Mouse (Mus musculus) skeletal muscle tissue, adult 2 months (tissue): ENCODE measurements around the gene Medag.
A peak's percentile ranks its signal among the peaks of the same experiment; 100 is the strongest.

Source experiments
- DNase-seq: peaks from one replicate; pipeline ENCODE4 v3.0.0-alpha.2; 2012; ENCODE audit warnings: low read depth, low spot score

Medag gene

DNA sequence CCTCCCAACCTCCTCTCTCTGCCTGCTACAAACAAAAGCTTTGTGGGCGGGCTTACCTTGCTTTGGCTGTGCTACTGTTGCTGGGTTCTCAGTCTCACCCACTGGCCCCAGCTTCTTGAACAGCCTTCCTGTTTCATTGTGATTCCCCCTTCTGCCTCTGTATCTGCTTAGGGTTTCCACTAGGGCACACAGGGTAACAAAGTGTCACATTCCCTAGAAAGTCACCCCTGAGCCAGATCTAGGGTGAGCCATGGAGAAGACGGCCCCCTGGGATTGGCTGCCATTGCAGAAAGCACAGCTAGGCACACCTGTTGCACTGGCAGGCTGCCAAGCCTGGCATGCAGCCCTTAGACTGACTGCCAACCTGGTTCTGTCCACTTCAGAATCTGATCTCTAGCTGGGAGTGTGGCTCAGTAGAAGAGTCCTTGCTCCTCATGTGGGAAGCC lies 17.3 kb downstream of the Medag start:
- DNase-seq, result peak; percentile 78

DNA sequence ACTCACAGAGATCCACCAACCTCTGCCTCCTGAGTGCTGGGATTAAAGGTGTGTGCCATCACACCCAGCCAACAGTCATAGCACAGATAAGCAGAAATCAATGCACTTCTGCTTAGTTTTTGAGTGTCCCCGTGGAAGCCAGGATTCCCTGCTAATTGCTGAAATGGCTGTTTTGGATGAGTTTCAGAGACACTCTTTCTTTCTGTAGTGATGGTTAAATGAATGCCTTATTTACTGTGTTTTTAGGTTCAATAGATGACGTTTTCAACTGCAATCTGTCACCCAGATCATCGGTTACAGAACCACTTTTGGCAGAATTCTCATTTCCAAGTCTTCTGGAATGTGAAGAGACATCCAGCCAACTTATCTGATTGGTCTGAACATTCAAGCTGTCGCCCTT lies 18.0 kb downstream of the Medag start:
- no peak for DNase-seq

DNA sequence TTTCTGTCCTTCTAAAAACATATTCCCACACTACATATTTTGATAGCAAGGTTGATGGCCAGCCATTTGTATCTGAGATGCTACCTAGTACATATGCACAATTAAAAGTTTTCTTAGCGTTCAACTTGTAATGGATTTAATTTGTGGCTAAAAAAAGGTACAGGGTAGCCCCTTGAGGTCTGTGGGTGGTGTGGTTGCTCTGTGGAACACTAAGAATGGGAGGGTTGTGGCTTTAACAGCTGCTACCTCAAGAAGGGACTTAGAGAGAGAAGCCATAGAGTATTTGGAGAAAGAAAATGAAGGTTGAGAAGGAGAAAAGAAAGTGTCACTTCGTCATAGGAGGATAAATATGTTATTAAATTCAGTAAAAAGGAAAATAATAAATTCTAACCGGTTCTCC lies 19.4 kb downstream of the Medag start:
- no peak for DNase-seq

DNA sequence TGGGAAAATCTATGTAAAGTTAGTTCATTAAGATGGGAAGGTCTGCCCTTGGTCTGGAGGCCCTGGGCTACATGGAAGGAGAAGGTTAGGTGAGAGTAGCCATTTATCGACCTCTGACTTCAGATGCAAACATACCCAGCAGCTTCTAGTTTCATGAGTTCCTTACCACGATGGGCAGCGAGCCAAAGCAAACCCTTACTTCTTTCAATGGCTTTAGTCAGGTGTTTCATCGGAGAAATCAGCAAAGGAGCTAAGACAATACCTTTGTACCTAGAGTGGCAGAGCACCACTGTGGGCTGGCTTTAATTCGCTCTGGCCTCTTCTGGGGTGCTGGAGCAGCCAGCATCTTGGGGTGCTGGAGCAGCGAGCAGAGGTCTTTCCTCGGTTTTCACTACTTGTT lies 22.1 kb downstream of the Medag start:
- no peak for DNase-seq

DNA sequence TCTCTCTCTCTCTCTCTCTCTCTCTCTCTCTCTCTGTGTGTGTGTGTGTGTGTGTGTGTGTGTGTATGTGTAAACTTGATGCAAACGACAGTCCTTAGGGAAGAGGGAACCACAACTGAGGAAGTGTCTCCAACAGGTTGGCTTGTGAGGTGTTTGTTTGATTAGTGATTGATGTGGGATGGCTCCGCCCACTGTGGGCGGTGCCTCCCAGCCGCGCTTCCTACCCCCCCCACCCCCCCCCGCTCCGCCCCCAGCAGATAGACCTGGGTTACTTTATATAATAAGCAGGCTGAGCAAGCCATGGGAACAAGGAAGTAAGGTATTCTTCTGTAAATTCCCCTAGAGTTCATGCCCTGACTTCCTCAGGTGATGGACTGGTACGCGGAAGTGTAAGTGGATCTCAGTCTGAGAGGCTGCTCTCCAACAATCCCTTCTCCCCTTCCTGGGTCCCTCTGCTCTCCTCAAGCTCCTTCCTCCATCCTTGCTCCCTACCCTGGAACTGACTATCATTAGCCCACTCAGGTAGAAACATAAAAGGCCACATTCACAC lies 22.7 kb downstream of the Medag start:
- DNase-seq, result no peak

DNA sequence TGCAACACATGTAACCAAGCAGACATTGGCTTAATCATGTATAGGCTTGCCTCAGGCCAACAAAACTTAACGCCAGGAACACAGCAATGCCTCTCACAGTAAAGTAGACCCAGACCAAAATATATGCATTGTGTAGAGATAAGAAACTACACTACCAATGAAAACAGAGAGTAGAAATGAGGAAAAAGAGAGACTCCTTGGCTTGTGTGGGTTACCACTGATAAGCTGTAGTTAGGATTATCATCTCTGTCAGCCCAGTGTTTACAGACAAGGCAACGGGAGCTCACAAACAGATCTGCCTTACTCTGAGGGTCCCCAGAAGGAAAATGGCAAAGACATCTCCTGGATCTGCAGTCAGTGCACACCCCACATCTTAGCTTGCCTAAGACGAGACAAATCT lies 25.0 kb downstream of the Medag start:
- DNase-seq, result no peak

DNA sequence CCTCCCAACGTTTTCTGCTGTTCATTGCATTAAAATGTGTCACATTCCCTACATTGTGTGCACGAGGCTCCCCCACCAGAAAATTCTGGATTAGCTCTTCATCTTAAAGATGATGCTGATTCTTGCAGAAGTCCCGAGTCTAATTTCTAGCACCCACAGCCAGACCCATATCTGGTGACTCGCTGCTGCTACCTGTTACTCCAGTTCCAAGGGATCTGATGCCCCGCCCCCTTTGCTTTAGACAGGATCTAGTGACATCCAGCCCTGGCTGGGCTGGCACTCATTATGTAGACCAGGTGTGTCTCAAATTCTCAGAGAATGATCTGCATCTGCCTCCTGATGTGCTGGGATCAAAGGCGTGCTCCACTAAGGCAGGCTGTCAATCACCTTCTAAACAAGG lies 25.6 kb downstream of the Medag start:
- DNase-seq, result no peak

DNA sequence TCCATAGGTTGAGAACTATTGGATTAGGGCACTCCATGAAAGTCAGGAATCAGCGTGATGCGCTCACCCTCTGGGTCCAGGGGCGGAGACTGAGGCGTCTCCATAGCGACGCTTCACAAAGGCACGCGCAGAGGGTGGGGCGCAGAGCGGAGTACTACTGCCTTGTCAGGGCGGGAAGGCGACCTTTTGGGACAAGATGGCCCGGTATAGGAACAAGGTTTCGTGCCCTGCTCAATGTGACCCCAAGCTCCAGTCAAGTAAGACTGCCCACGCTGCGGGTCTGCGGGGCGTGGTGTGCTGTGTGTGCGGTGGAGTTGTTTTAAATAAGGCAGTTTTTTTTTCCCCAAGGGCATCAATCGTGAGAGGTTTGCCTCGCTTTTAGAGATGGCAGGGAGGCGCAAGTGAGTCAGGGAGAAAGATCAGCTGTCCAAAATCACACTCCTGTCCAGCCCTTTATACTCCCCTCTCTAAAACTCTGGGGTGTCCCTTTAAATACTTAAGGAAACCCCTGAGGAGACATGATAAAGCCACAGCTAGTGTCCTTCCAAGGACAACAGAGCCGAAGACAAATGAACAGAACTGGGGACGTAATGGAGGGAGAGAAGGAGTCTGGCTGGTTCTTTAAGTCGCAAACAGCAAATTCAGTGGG lies 28.1 kb downstream of the Medag start, which contains the start of gene Tex26:
Gene Tex26, plus strand, starts transcription at position 130 of the 649 bp plus-strand sequence.
- DNase-seq, result no peak

DNA sequence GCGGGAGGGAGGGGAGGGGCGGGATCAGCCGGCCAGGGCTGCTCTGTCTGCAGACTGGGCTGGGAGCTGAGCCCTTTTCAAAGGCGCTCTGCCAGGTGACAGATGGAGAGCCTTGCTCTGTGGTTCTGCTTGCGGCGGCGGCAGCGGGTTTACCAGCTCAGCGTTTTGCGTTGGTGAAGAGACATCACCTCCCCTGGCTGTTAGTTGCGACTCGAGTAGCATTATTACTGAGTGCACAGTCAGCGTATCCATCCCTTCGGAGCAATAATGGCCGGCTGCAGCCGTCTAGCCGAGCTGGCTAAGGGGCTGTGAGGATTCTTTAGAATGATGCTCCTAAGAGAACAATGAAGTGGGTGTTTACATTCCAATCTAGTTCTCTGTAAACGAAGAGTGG lies 28.6 kb downstream of the Medag start:
- DNase-seq, result peak; percentile 14

DNA sequence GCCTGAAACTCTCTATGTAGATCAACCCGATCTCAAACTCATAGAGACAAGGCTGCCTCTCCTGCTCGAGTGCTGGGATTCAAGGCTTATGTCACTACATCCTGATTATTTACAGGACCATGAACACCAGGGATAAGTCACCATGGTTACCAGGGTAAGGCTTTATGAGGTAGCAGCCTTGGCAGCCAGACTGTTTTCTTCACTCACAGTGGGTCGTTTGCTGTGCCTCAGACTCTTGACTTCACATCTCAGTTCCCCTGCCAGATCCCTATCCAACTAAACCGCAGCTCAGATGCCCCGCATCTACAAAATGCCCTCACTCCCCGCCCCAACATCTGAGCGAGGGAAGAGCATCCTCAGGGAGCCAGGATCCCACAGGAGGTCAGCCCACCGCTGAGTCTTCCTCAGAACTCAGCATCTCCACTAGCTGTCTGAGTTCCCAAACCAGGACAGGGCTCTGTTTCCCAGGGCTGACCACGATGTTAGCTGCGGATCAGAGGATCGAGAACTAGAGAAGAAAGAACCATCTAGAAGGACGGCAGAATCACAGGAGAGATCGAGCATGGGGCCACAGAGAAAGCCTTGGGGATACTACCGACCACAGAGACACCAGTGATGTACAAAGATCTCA lies 30.2 kb downstream of the Medag start:
- no peak for DNase-seq

DNA sequence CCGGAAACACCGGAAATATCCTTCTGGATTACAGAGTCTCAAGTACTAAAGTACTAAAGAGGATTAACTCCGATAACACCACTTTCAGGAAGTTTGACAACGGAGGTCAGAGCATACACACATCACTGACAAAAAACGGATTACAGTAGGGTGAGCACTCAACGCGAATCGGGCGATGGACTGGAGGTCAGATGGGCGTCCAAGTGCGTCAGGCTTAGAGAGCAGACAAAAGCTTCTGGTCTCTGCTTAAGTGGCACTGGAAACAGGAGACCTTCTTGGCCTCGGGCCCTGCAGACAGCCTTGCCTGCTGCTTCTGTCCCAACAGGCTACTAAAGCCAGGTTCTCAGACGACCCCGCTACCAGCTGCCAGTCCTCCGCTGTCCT lies 30.7 kb downstream of the Medag start:
- DNase-seq, result no peak

DNA sequence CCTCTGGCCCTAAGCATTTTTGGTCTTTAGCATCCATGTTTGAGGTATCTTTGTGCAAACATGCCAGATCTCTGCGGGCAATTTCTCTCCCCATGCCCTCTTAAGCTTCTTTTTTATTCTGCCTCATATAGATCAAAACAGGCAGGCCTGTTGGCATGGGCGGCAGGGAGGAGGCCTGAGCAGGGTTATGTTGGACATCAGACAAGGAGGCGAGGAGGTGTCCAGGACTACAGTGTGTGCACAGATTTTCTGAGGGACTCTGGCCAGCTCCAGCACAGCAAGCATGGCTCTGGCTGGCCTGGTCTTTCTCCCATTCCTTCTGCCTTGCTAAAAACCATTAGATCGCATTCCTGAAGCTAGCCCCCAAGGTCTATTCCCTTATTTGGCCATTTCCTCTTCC lies 32.9 kb downstream of the Medag start:
- DNase-seq, result no peak

DNA sequence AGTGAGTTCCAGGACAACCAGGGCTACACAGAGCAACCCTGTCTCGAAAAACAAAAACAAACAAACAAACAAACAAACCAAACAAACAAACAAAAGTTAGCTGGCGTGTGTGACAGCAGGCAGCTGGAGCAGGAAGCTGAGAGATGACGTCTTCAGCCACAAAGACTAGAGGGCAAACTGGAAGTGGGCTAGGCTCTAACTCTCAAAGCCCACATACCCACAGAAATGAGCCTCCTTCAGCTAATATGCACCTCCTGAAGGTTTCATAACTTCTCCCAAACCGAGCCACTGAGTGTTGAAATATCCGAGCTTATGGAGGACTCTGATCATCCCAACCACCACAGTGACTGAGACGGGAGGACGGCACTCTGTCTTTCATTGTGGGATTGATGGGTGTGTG lies 34.9 kb downstream of the Medag start:
- DNase-seq, result no peak

DNA sequence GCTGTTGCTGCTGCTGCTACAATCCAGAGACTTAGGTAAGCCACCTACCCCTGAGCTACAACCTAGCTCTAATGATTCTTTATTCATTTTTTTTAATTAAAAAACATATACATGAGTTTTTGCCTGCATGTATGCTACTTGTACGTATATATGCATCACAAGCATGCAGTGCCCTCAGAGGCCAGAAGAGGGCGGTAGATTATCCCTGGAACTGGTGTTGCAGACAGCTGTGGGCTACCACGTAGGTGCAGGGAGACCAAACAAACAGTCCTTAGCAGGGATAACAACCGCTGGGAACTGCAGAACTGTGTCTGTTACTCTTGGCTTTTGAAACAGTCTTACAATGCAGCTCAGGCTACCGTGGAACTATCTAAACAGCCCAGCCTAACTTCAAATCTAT lies 36.2 kb downstream of the Medag start:
- DNase-seq, result no peak

DNA sequence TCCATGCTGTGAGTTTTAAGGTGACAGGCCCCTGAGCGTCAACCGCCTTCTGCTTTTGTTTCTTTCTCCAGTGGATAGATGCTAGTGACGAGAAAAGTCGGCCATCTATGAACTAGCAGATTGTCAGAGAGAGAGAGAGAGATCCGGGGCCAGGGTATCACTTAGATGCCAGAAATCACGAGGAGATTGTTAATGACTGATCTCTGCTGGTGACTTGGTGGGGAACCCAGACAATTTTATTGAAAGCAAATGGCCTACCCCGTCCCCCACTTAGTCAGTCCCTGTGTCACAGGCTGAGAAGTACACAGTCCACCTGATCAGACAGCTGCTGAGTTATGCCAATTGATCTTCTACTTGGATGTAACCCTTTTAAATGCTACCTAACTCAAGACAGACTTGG lies 37.9 kb downstream of the Medag start:
- DNase-seq, result no peak

DNA sequence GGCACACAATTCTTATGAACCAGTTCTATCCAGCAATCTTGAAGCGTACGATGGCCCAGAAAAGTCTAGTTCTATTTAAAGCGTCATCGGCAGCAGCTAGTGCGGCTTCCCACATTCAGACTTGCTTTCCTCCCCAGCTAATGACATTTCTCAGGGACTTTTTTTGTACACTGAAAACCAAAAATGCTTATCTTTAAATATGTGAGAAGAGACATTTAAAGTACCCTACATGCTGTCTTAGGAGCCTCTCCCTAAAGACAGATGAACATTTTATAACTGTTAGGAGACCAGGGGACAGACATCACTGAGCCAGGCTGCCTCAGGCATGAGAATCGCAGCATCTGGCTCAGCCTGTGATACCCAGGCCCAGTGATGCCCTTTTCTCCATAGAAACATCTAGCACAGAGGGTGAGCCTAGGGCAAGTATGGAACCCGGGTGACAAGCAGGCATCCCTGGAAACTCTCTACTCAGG lies 39.7 kb downstream of the Medag start:
- no peak for DNase-seq

DNA sequence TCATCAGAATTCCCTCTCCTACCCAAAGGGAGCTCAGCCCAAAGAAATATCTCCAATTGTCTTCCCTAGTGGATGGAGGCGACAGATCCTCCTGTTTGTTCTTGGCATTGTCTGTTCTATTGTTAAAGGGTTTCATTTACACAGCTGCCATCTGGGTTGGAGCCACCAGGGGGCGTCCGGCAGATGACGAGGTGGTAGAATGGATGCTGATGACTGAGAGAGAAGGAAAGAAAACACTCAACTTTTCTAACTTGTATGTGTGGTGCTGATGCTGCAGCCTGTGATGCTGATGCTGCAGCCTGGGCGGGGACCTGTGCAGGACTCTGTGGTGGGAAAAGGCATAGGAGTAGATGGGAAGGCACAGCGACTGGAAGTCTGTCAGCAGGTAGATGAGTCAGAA lies 42.7 kb downstream of the Medag start:
- DNase-seq, result no peak

DNA sequence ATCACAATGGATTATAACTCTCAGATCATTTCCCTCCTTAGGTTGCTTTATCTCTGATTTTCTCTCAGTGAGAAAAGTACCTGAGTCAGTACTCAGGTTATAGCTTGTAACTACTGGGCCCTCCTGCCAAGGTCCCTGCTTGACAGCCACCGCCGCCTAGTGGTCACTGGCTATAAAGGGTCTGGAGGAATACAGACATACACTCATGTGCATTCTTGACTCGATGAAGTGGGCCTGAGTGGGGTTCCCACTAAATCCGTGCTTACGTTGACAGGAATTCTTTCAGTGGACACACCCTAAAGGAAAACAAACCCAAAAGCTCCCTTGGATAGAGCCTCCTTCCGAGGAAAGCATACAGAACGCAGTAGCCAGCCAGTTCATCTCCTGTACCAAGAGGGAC lies 45.0 kb downstream of the Medag start:
- no peak for DNase-seq

DNA sequence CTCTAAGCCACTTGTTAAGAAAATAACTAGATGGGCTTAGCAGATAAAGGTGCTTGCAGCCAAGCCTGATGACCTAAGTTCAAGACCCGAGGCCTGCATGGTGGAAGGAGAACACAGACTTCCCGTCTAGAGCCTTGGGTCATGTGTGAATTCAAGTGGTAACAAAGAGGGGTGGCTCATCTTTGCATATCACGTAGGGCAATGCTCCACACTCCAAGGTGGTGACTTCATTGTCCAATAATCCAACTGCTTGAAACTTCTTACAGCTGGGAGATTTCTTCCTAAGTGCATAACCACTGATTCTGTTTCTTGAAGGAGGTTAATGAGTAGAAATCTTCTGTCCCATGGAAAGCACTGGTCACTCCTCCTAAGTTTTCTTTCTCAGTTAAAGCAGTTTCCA lies 50.5 kb downstream of the Medag start:
- DNase-seq, result no peak

DNA sequence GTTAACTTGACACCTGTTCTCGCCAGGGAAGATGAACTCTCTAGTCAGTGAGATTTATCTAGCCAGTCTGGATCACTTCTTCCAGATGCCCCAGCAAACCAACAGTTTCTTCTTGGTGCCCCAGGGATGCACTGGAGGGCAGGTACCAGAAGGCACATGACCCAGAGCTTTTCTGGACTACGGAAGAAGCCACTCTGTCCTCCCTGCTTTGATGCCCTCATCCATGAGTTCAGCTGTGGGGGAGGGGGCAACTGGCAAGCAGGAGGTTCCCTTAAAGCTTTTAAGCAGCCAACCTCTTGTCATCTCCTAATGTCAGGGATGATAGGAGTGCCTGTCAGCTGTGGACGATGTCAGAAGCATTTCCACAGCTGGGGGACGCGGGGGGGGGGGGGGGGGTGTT lies 53.8 kb downstream of the Medag start:
- DNase-seq, result no peak

DNA sequence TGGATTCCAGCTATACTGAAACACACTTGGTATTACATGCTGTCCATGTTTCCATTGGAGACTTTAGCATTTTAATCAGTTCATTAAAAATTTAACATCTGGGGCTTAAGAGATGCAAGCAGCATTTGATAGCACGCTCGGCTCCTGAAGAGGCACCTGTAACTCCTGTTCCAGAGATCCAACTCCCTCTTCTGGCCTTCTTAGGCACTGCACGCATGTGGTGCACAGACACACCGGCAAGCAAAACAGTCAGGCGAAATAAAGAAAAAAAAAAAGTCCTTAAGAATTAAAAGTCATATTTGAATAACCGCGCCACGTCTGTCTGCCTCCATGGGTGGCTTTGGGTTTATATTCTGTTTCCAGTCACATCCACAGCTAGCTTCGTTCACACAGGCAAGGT lies 62.6 kb downstream of the Medag start:
- DNase-seq, result no peak

DNA sequence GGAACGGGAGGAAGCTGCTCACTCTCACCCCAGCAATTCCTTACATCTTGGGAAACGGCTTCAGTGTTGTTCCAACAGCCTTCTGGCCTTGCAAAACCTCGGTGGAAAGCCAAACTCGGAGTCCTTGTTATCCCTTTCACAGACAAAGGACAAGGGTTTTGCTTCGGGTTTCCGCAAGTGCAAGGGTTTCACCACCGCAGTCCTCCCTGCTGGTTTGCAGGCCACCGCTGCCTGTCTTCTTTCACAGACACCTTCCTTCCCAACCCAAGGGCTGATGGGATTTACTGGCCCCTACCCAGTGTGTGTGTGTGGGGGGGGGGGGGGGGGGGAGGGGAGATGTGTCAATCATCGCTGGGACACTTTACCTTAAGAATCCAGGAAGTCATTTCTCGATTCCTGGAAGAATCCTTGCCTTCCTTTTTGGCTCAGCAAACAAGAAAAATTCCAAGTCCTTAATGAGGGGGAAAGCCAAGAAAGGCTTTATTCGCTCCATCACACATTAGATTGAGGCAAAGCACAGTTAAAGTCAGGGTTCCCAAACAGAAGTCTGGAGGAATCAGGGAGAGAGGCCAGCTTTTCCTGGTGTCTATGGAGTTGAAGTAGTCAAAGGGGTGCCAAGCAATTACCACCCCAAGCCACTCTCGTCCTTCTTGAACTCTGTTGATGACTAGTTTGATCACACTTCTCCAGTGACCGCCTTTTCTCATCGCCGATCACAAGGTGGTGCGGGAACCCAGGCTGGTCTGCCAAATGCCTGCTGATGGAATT lies 63.3 kb downstream of the Medag start:
- DNase-seq, result no peak
